Mouse (Mus musculus): ENCODE results near the gene Tpm4. TPM values are rescaled to one million over a fixed set of nuclear protein-coding genes. Genes with fewer than 3 reads are reported as not detected.
"Not testable (repeated sequence)": the region's sequence is repeated elsewhere in the genome, so short reads cannot be mapped to it uniquely, and the experiment has no call there.

Tpm4 gene
- polyA plus RNA-seq (2014; fragmentation: Nextera tagmentation; extraction: Ambion mirVana): 836 and 874 TPM in 2 replicates

- peak within 1 kb of the TSS; percentile 99 for H3K9ac ChIP-seq (replicated peaks; ENCODE audit: low read length)
- H3K36me3 ChIP-seq (replicated peaks; ENCODE audit: control insufficient read depth, insufficient read depth, low read depth, low read length): peaks cover 4% of the 10 kb centered on the region
- H3K4me3 ChIP-seq (ENCODE audit: low read depth, low read length): peak within 1 kb of the TSS; percentile 88
- peak within 1 kb of the TSS; percentile 99 for H3K27ac ChIP-seq (replicated peaks; ENCODE audit: low read depth, low read length)
- no peaks in the 10 kb centered on the region for H3K9me3 ChIP-seq (replicated peaks; ENCODE audit: control insufficient read depth, low read length)
- DNase-seq (ENCODE audit: low spot score) (peak; percentile 82), ATAC-seq (replicated peaks; ENCODE audit: insufficient number of reproducible peaks, low FRiP score, low TSS enrichment, low read depth) (peak; percentile 79)
- H3K27me3 ChIP-seq (ENCODE audit: control insufficient read depth, insufficient read depth, low read length): no peaks in the 10 kb centered on the region
- under 1% methylated on average over 35 of the region's 49 CpGs for WGBS
- H3K4me2 ChIP-seq (ENCODE audit: low read depth, low read length): peak within 1 kb of the TSS; percentile 82
- no peaks in the 10 kb centered on the region for H3K4me1 ChIP-seq (ENCODE audit: control insufficient read depth, insufficient read depth, low read length)
Measured at GRCm38 (mm10) chr8:72134756-72135445, at the start of gene Tpm4. TSS of gene Tpm4 (plus strand) at chr8:72134975.

- not testable (repeated sequence) for H3K4me1 ChIP-seq (ENCODE audit: control insufficient read depth, insufficient read depth, low read length); H3K4me2 ChIP-seq (ENCODE audit: low read depth, low read length); H3K9me3 ChIP-seq (replicated peaks; ENCODE audit: control insufficient read depth, low read length); H3K4me3 ChIP-seq (ENCODE audit: low read depth, low read length); H3K9ac ChIP-seq (replicated peaks; ENCODE audit: low read length); H3K36me3 ChIP-seq (replicated peaks; ENCODE audit: control insufficient read depth, insufficient read depth, low read depth, low read length); H3K27me3 ChIP-seq (ENCODE audit: control insufficient read depth, insufficient read depth, low read length); H3K27ac ChIP-seq (replicated peaks; ENCODE audit: low read depth, low read length); ATAC-seq (replicated peaks; ENCODE audit: insufficient number of reproducible peaks, low FRiP score, low TSS enrichment, low read depth)
- 87% methylated on average over 3 of the region's 3 CpGs for WGBS
- DNase-seq (ENCODE audit: low spot score): peak; percentile 14
Measured at GRCm38 (mm10) chr8:72087611-72088010, 47.2 kb upstream of the Tpm4 start.

GRCm38 (mm10) chr8:72096721-72097120 is 38.1 kb upstream of the Tpm4 start:
- H3K9ac ChIP-seq (replicated peaks; ENCODE audit: low read length); DNase-seq (ENCODE audit: low spot score); ATAC-seq (replicated peaks; ENCODE audit: insufficient number of reproducible peaks, low FRiP score, low TSS enrichment, low read depth); H3K4me3 ChIP-seq (ENCODE audit: low read depth, low read length); H3K9me3 ChIP-seq (replicated peaks; ENCODE audit: control insufficient read depth, low read length); H3K36me3 ChIP-seq (replicated peaks; ENCODE audit: control insufficient read depth, insufficient read depth, low read depth, low read length); H3K27me3 ChIP-seq (ENCODE audit: control insufficient read depth, insufficient read depth, low read length); H3K4me2 ChIP-seq (ENCODE audit: low read depth, low read length); H3K27ac ChIP-seq (replicated peaks; ENCODE audit: low read depth, low read length); H3K4me1 ChIP-seq (ENCODE audit: control insufficient read depth, insufficient read depth, low read length): not testable (repeated sequence)

- not testable (repeated sequence) for H3K9ac ChIP-seq (replicated peaks; ENCODE audit: low read length); H3K36me3 ChIP-seq (replicated peaks; ENCODE audit: control insufficient read depth, insufficient read depth, low read depth, low read length); H3K4me2 ChIP-seq (ENCODE audit: low read depth, low read length); H3K27ac ChIP-seq (replicated peaks; ENCODE audit: low read depth, low read length); H3K4me3 ChIP-seq (ENCODE audit: low read depth, low read length); H3K9me3 ChIP-seq (replicated peaks; ENCODE audit: control insufficient read depth, low read length); ATAC-seq (replicated peaks; ENCODE audit: insufficient number of reproducible peaks, low FRiP score, low TSS enrichment, low read depth); H3K27me3 ChIP-seq (ENCODE audit: control insufficient read depth, insufficient read depth, low read length); H3K4me1 ChIP-seq (ENCODE audit: control insufficient read depth, insufficient read depth, low read length); DNase-seq (ENCODE audit: low spot score)
- 65% methylated on average over 6 of the region's 7 CpGs for WGBS
Measured at GRCm38 (mm10) chr8:72099377-72100103, 35.2 kb upstream of the Tpm4 start.

GRCm38 (mm10) chr8:72105165-72105564 is 29.6 kb upstream of the Tpm4 start:
- ATAC-seq (replicated peaks; ENCODE audit: insufficient number of reproducible peaks, low FRiP score, low TSS enrichment, low read depth): no peak
- 23% methylated on average over 4 of the region's 4 CpGs for WGBS
- Histone ChIP-seq H3K4me2 (ENCODE audit: low read depth, low read length) (no peak overlapping the region), H3K36me3 (replicated peaks; ENCODE audit: control insufficient read depth, insufficient read depth, low read depth, low read length) (no peaks in the 10 kb centered on the region), H3K4me1 (ENCODE audit: control insufficient read depth, insufficient read depth, low read length) (no peaks in the 10 kb centered on the region), H3K27ac (replicated peaks; ENCODE audit: low read depth, low read length) (no peak overlapping the region), H3K9ac (replicated peaks; ENCODE audit: low read length) (no peak overlapping the region), H3K4me3 (ENCODE audit: low read depth, low read length) (no peak overlapping the region), H3K9me3 (replicated peaks; ENCODE audit: control insufficient read depth, low read length) (no peaks in the 10 kb centered on the region), H3K27me3 (ENCODE audit: control insufficient read depth, insufficient read depth, low read length) (no peaks in the 10 kb centered on the region)
- no peak for DNase-seq (ENCODE audit: low spot score)

- no peak for ATAC-seq (replicated peaks; ENCODE audit: insufficient number of reproducible peaks, low FRiP score, low TSS enrichment, low read depth)
- no peak within 1 kb of the TSS for H3K4me2 ChIP-seq (ENCODE audit: low read depth, low read length)
- 89% methylated on average over 3 of the region's 3 CpGs for WGBS
Measured at GRCm38 (mm10) chr8:72106740-72107139, 28.0 kb upstream of the Tpm4 start, which contains the start of gene Olfr374. TSS of gene Olfr374 (plus strand) at chr8:72107040.

GRCm38 (mm10) chr8:72110876-72111275 is 23.9 kb upstream of the Tpm4 start:
- no peak overlapping the region for H3K27ac ChIP-seq (replicated peaks; ENCODE audit: low read depth, low read length)
- no peak overlapping the region for H3K9ac ChIP-seq (replicated peaks; ENCODE audit: low read length)
- H3K4me3 ChIP-seq (ENCODE audit: low read depth, low read length): no peak overlapping the region
- H3K9me3 ChIP-seq (replicated peaks; ENCODE audit: control insufficient read depth, low read length): no peaks in the 10 kb centered on the region
- no peak for ATAC-seq (replicated peaks; ENCODE audit: insufficient number of reproducible peaks, low FRiP score, low TSS enrichment, low read depth)
- no peaks in the 10 kb centered on the region for H3K36me3 ChIP-seq (replicated peaks; ENCODE audit: control insufficient read depth, insufficient read depth, low read depth, low read length)
- 76% methylated on average over 6 of the region's 6 CpGs for WGBS
- H3K27me3 ChIP-seq (ENCODE audit: control insufficient read depth, insufficient read depth, low read length): no peaks in the 10 kb centered on the region
- H3K4me2 ChIP-seq (ENCODE audit: low read depth, low read length): no peak overlapping the region
- no peaks in the 10 kb centered on the region for H3K4me1 ChIP-seq (ENCODE audit: control insufficient read depth, insufficient read depth, low read length)
- DNase-seq (ENCODE audit: low spot score): no peak

More at GRCm38 (mm10) chr8:72106740-72107139, 28.0 kb upstream of the Tpm4 start, which contains the start of gene Olfr374:
- Histone ChIP-seq H3K4me1 (ENCODE audit: control insufficient read depth, insufficient read depth, low read length) (no peaks in the 10 kb centered on the region), H3K9me3 (replicated peaks; ENCODE audit: control insufficient read depth, low read length) (no peaks in the 10 kb centered on the region), H3K9ac (replicated peaks; ENCODE audit: low read length) (no peak within 1 kb of the TSS), H3K36me3 (replicated peaks; ENCODE audit: control insufficient read depth, insufficient read depth, low read depth, low read length) (no peaks in the 10 kb centered on the region), H3K4me3 (ENCODE audit: low read depth, low read length) (no peak within 1 kb of the TSS), H3K27me3 (ENCODE audit: control insufficient read depth, insufficient read depth, low read length) (no peaks in the 10 kb centered on the region), H3K27ac (replicated peaks; ENCODE audit: low read depth, low read length) (no peak within 1 kb of the TSS)
- no peak for DNase-seq (ENCODE audit: low spot score)

- no peak overlapping the region for H3K4me3 ChIP-seq (ENCODE audit: low read depth, low read length)
- no peaks in the 10 kb centered on the region for H3K27me3 ChIP-seq (ENCODE audit: control insufficient read depth, insufficient read depth, low read length)
- no peak overlapping the region for H3K9ac ChIP-seq (replicated peaks; ENCODE audit: low read length)
- DNase-seq (ENCODE audit: low spot score) (no peak), ATAC-seq (replicated peaks; ENCODE audit: insufficient number of reproducible peaks, low FRiP score, low TSS enrichment, low read depth) (no peak)
- H3K27ac ChIP-seq (replicated peaks; ENCODE audit: low read depth, low read length): no peak overlapping the region
- H3K4me1 ChIP-seq (ENCODE audit: control insufficient read depth, insufficient read depth, low read length): no peaks in the 10 kb centered on the region
- WGBS: 75% methylated on average over 3 of the region's 3 CpGs
- H3K4me2 ChIP-seq (ENCODE audit: low read depth, low read length): no peak overlapping the region
- no peaks in the 10 kb centered on the region for H3K36me3 ChIP-seq (replicated peaks; ENCODE audit: control insufficient read depth, insufficient read depth, low read depth, low read length)
- no peaks in the 10 kb centered on the region for H3K9me3 ChIP-seq (replicated peaks; ENCODE audit: control insufficient read depth, low read length)
Measured at GRCm38 (mm10) chr8:72112486-72112885, 22.3 kb upstream of the Tpm4 start.
